Mouse (Mus musculus): ENCODE measurements around the gene Olfr472. TPM values are rescaled to one million over a fixed set of nuclear protein-coding genes. Genes with fewer than 3 reads are reported as not detected.
"Not testable (repeated sequence)": the region's sequence is repeated elsewhere in the genome, so short reads cannot be mapped to it uniquely, and the experiment has no call there.

The Olfr472 gene
- polyA plus RNA-seq (2015; fragmentation: Nextera tagmentation; extraction: Ambion mirVana): not detected in 2 replicates

DNA sequence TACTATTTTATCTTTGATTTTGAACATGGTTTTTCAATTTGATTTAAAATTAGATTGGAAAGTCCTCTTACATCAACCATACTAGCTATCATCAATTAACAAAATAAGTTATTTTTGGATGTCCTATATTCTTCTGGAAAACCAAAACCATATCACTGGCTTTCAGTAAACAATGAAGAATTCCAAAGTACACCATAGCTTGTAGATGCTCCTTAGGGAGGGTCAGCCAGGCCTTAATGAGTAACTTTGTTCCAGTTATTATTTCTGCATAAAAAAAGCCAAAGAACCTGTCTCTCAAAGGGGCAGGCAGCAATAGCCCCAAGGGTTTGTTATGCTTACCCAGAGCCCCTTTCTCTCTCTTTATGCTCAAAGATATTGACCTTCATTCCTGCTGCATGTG lies at the start of gene Olfr472:
Gene Olfr472, plus strand, starts transcription at position 301 of the 400 bp plus-strand sequence.
- ATAC-seq (ENCODE audit: low FRiP score, low read depth): no peak
- Histone ChIP-seq H3K27me3 (no peaks in the 10 kb centered on the region), H3K4me2 (replicated peaks) (no peak within 1 kb of the TSS), H3K27ac (no peak within 1 kb of the TSS), H3K4me3 (no peak within 1 kb of the TSS), H3K9ac (no peak within 1 kb of the TSS), H3K36me3 (no peaks in the 10 kb centered on the region), H3K4me1 (no peaks in the 10 kb centered on the region), H3K9me3 (no peaks in the 10 kb centered on the region)

DNA sequence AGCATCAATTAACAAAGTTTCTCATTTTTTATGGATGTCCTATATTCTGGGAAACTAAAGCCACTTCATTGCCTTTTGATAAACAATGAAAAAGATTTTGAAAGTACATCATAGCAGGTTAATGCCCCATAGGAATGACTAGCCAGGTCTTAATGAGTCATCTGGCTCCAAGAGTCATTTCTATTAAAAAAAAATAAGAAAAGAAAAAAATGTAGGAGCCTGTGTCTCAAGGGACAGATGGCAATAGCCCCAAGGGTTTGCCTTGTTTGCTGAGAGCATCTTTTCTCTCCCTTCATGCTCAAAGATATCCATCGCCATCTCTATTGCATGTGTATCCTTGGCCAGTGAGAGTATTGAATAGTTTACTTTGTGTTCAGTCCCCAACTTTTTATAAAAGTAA lies 32.4 kb downstream of the Olfr472 start, which contains the start of gene Olfr473:
Gene Olfr473, plus strand, starts transcription at position 301 of the 400 bp plus-strand sequence.
- Histone ChIP-seq H3K4me2 (replicated peaks) (no peak within 1 kb of the TSS), H3K9ac (no peak within 1 kb of the TSS), H3K27me3 (no peaks in the 10 kb centered on the region), H3K4me3 (no peak within 1 kb of the TSS), H3K27ac (no peak within 1 kb of the TSS), H3K36me3 (no peaks in the 10 kb centered on the region), H3K4me1 (no peaks in the 10 kb centered on the region), H3K9me3 (no peaks in the 10 kb centered on the region)
- ATAC-seq (ENCODE audit: low FRiP score, low read depth): no peak
- 92% methylated on average over 1 of the region's 1 CpGs for WGBS

DNA sequence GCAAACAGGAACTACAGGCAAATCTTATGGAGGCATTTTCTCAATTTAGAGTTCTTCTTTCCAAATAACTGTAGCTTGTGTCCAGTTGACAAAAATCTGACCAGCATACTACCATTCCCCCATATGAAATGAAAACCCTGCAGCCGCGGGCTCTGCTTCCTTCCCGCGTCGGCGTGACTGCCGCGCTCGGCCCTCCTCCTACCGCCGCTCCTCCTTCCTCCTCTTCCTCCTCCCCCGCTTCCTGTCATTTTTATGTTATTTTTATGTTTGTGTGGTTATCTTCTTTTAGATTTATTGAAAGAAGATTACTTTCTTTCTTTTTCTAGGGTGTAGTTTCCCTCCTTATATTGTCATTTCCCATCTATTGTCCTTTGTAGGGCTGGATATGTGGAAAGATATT lies 54.8 kb downstream of the Olfr472 start:
- WGBS: 96% methylated on average over 12 of the region's 12 CpGs

DNA sequence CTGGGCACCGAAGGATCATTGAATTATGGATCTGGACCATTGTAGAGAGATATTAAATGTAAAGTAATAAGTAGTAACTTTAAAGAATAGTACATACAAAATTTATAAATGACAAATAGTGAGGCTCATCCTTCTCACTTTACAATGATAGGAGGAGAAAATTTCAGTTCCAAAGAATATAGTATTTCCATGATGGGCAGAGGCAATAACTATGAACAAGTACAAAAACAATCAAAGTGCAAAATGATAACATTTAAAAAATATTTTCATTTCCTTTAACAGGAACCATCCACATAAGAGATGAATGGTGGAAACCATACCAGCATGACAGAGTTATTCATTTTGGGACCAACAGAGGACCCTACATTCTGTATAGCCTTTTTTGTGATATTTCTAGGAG lies 56.6 kb downstream of the Olfr472 start, which contains the start of gene Olfr474:
Gene Olfr474, plus strand, starts transcription at position 301 of the 400 bp plus-strand sequence.
- no peaks in the 10 kb centered on the region for H3K36me3 ChIP-seq
- WGBS: 74% methylated on average over 1 of the region's 1 CpGs

More for the DNA sequence above, 54.8 kb downstream of the Olfr472 start:
- H3K4me1 ChIP-seq; H3K4me2 ChIP-seq (replicated peaks); ATAC-seq (ENCODE audit: low FRiP score, low read depth); H3K36me3 ChIP-seq; H3K27ac ChIP-seq; H3K9me3 ChIP-seq; H3K9ac ChIP-seq; H3K27me3 ChIP-seq; H3K4me3 ChIP-seq: not testable (repeated sequence)

More for the DNA sequence above, 56.6 kb downstream of the Olfr472 start, which contains the start of gene Olfr474:
- ATAC-seq (ENCODE audit: low FRiP score, low read depth): no peak
- Histone ChIP-seq H3K4me2 (replicated peaks) (no peak within 1 kb of the TSS), H3K27ac (no peak within 1 kb of the TSS), H3K4me3 (no peak within 1 kb of the TSS), H3K27me3 (no peaks in the 10 kb centered on the region), H3K4me1 (no peaks in the 10 kb centered on the region), H3K9ac (no peak within 1 kb of the TSS), H3K9me3 (no peaks in the 10 kb centered on the region)

Other genes with a start within 250 kb of the Olfr472 start
- gene Cyb5r2, start 139.9 kb upstream of the Olfr472 start, polyA plus RNA-seq (2015; fragmentation: Nextera tagmentation; extraction: Ambion mirVana): 0.27 and 0.41 TPM in 2 replicates
- gene Ovch2, start 96.7 kb upstream of the Olfr472 start, polyA plus RNA-seq (2015; fragmentation: Nextera tagmentation; extraction: Ambion mirVana): not detected in 2 replicates
- not detected in 2 replicates for gene Olfr467, start 85.6 kb upstream of the Olfr472 start, polyA plus RNA-seq (2015; fragmentation: Nextera tagmentation; extraction: Ambion mirVana)
- gene Olfr469, start 72.4 kb upstream of the Olfr472 start, polyA plus RNA-seq (2015; fragmentation: Nextera tagmentation; extraction: Ambion mirVana): not detected in 2 replicates
- gene Olfr470, start 50.4 kb upstream of the Olfr472 start, polyA plus RNA-seq (2015; fragmentation: Nextera tagmentation; extraction: Ambion mirVana): not detected in 2 replicates
- gene Olfr473, start 32.5 kb downstream of the Olfr472 start, polyA plus RNA-seq (2015; fragmentation: Nextera tagmentation; extraction: Ambion mirVana): not detected in 2 replicates
- not detected in 2 replicates for gene Olfr474, start 56.7 kb downstream of the Olfr472 start, polyA plus RNA-seq (2015; fragmentation: Nextera tagmentation; extraction: Ambion mirVana)
- gene Olfr476, start 66.9 kb downstream of the Olfr472 start, polyA plus RNA-seq (2015; fragmentation: Nextera tagmentation; extraction: Ambion mirVana): not detected in 2 replicates
- not detected in 2 replicates for gene Olfr477, start 88.8 kb downstream of the Olfr472 start, polyA plus RNA-seq (2015; fragmentation: Nextera tagmentation; extraction: Ambion mirVana)
- not detected in 2 replicates for gene Olfr478, start 136.1 kb downstream of the Olfr472 start, polyA plus RNA-seq (2015; fragmentation: Nextera tagmentation; extraction: Ambion mirVana)
- gene Olfr479, start 152.8 kb downstream of the Olfr472 start, polyA plus RNA-seq (2015; fragmentation: Nextera tagmentation; extraction: Ambion mirVana): not detected in 2 replicates
- not detected in 2 replicates for gene Olfr480, start 169.4 kb downstream of the Olfr472 start, polyA plus RNA-seq (2015; fragmentation: Nextera tagmentation; extraction: Ambion mirVana)
- not detected in 2 replicates for gene Olfr481, start 182.0 kb downstream of the Olfr472 start, polyA plus RNA-seq (2015; fragmentation: Nextera tagmentation; extraction: Ambion mirVana)
- 0.14 TPM in 1 of 2 replicates, not detected in the other for gene Olfr482, start 199.7 kb downstream of the Olfr472 start, polyA plus RNA-seq (2015; fragmentation: Nextera tagmentation; extraction: Ambion mirVana)
- not detected in 2 replicates for gene Olfr483, start 202.9 kb downstream of the Olfr472 start, polyA plus RNA-seq (2015; fragmentation: Nextera tagmentation; extraction: Ambion mirVana)
- not detected in 2 replicates for gene Olfr484, start 229.5 kb downstream of the Olfr472 start, polyA plus RNA-seq (2015; fragmentation: Nextera tagmentation; extraction: Ambion mirVana)

Data from limb, embryonic 13.5 days (tissue).